Mouse (Mus musculus) B cell, adult 2 months (primary cell): ENCODE results near the gene Pgf.

ENCODE experiments used
- DNase-seq, 2 experiments: peaks; one replicate each; pipeline ENCODE4 v3.0.0; 2022

The Pgf gene

DNA sequence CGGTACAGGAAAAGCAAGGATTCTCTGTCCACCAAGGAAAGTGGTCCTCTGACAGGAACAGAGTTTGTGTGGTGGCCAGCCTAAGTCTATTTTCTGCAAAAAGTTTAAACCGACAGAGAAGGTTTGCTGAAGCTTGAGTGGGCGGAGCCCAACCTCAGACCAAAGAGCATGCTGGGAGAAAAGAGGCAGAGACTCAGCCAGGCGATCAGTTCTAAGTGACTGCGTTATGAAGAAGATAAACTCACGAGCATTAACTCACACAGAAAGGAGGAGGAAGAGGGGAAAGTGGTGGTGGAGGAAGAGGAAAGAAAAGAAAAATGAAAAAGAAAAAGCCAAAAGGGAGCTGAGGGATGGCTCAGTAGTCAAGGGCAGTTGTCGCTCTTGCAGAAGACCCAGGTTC is 12.7 kb upstream of the Pgf start:
- DNase-seq, result no peak

DNA sequence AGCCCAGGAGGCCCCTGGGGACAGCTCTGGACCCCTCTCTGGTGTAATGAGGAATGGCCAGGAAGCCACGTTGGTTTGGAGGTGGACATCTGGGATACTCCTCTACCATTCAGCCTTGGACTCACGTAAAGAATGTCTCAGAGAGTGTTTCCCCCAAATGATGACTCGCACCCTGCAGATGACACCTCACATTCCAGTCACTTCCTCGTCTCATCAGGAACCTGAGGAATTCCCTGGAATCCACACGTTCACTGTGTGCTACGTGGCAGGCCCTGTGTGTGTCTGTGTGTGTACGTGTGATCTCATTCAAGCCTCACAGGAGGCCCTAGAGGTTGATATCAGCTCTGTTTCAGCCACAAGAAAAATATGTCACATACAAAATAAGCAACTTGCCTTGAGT is 8.8 kb upstream of the Pgf start:
- DNase-seq, result no peak

DNA sequence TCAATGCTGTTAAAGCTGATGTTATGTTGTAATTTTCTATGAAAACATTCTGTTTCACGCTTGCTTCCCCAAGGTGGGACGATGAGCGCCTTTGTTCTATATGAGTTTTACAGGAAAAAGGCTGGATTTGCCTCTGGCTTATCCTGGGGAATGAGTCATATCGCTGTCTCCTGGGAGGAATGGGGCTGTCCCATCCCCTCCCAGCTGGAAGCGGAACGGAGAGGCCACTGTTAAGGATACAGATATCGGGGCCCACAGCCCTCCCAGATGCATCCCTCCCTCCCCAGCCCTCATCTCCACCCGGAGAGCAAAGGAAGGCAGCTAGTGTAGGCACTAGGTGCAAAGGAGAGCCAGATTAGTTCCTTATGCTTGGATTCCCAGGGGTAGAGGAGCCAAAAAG is 8.2 kb upstream of the Pgf start:
- no peak for DNase-seq

DNA sequence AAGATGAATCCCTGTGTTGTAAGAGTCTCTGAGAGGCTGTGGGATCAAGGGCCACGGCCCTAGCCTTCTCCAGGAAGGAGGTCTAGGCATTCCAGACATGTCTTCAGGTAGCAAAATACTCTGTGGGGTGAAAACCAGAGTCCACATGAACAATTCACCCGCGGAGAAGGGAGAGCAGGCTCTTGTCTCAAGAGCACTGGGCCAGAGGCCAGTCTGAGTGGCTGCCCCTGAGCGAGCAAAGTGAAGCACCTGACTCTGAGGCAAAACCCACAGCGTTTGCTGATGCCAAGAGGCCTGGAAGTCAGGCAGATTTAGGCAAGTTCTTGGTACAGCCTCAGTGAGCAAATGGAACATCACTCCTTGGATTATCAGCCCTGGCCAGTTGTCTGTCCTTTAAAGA is 6.5 kb upstream of the Pgf start:
- no peak for DNase-seq

DNA sequence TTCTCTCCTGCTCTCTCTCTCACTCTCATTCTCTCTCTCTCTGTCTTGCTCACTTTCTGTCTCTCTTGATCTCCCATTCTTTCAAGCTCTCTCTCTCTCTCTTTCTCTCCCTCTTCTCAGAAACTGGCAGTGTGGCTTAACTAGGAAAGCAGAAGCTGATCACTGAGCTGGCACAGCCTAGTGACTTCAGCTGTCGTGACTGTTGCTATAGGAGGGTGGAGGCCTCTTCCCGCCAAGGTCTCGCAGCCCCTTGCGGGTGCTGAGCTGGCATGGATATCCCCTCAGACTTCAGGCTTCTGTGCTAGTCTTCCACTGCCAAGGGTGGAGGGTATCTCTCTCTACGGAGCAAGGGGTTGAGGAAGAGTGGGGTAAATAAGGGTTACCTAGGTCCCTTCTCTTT is 5.3 kb upstream of the Pgf start:
- no peak for DNase-seq

DNA sequence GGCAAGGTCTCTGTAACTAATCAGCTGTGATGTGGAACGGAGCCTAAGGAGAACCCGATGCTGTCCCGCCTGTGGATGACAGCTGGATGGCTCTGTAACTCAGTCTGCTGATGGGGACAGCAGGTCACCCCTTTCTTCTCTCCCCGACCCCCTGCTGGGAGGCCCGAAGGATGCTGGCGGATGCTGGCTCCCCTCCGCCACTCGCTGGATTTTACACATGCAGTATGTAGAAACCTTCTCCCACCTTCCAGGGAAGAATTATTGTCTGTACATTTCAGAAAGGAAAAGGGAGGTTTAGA is 4.7 kb upstream of the Pgf start:
- DNase-seq, result no peak

DNA sequence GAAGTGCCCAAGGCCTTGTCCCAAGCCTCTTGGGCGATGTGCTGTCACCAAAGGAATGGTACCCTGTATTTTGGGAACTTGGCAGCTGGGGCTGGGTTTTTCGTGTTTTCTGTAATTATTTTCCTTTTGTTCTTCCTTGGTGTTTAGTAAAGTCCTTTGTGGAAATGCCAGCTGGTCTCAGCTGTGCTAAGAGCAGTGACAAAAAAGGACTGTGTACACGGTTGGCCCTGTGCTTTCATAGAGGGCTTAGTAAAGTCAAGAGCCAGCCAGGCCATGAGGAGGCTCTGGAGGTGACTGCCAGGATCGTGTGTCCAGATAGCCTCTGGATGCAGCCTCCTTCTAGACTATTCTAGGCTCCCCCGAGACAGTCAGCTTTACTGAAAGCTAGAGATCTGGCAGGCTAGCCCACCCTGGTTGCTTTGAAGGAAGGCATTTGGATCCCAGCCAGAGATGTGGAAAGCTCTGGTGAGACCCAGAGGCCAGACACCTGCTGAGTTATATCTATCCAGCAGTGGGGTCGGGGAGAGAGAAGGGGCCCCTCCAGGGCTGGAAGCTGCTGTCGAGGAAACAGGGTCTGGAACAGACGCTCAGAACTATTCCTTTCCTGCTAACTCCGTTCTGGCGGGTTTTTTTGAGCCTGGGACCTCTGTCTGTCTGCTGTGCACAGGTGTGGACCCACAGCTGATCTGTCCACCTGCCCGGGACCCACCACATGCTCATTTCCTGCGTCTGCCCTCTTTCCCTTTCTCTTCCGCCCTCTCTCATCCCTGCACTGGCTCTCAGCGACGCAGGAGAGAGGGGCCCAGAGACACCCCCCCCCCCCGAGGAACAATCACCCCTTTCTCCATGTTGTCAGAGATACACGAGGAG is 4.1 kb upstream of the Pgf start:
- no peak for DNase-seq

DNA sequence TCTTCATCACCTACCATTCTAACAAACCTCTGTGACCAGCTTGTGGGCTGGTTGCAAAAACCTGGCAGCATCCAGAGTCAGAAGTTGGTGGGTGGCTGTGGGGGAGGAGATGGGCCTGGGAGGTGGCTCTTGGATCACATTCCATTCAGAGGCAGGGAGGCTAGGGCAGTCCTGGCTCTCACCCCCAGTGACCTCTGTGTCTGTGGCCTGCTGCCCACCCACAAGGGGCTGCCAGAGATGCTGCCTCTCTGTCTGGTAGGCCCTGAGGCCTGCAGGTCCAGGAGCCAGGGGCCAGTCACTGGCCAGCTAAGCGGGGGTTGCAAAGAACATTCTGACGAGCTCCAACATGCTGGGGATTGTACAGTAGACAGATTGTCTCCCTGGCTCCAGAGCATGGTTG is 704 bp upstream of the Pgf start:
- no peak for DNase-seq

DNA sequence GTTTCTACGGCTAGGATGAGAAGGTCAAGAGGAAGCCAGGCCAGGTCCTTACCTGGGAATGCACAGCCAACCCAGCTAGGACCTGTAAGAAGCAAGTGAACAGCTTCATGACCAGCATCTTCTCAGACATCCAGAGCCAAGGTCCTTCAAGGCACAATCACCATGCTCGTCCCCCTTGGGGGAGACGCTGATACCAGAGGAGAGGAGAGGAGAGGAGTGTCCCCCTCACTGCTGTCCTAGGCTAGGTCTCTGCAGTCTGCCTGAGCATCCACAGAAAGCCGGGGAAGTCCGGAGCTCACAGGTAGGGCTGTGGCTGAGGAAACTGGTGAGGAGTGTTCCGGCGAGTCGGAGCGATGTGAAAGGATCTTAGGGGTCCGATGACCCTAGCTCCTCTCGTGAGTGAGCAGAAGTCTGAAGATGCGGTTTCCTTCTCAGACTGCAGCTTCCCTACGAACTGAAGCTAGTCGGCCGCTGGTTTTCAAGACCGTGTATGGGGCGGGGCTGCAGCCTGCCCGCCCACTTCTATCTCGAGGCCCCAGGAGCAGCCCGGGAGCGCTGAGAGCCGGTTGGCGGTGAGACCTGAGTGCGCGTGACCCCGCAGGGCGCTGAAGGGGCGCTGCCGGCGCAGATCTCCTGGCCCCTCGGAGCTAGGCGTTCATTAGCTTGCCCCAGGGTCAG is 605 bp downstream of the Pgf start:
- peak; percentile 48 to 51 for DNase-seq

DNA sequence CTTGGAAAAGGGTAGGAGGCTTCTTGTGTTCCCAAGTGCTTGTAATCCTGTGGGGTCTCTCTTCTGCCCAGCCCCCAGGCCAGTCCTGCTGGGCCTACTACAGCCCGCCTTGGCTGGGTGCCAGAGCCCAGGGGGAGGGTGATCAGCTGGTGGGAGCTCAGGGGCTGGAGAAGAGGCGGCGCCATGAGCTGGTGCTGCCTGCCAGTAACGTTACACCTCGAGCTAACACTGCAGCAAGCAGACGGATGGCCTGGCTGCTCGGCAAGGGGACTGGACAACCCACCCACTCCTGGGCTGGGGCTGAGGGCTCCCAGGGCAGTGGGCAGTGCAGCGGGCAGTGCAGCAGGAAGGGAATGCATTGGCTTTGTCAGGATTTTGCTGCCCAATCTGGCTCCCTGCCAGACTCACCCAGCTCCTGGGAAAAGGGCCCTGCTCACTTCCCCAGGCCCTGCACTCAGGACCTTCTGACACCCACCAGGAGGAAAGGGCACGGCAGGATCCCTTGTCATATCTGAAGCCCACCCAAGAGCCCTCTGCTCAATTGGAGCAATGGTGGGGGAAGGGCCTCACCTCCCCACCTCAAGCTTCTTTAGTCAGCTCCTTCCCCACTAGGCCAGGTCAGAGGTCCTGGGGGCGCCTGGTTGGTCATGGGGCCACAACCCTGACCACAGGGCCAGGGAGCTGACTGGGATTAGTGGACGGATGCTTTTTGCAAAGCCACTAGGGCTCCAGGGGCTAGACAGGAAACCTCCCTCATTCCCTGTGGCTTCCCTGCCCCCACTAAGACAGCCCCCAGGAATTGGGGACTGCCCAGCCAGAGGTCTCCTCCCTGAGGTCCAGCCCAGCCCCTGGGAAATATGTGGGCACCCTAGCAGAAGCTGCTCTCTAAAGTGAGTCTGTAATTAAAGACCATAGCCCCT is 1.4 kb downstream of the Pgf start:
- no peak for DNase-seq

DNA sequence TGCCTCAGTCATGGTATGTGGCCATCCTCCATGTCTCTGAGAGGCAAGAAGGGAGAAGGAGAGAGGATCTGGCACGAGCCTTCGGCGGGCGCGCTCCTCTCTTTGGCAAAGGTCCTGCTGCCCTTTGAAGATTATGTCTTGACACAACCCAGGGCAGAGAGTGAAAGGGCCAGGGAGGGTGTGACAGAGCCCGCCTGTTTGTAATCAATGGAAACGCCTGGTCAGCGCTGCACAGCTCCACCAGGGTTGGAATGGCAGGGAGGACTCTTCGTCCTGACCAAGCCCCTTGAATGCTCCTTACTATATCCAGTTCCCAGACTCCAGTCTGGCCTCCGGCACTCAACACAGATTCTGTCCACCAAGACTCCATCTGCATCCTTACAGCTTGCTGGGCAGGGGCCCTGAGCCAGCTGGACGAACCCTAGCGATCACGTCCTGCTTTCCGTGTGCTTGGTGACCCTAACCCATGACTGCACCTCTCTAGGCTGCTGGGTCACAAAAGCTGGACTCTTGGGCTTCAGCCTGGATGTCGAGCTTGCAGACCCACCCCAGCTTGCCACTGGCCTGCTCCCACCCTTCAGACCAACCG is 2.4 kb downstream of the Pgf start:
- DNase-seq, result no peak

DNA sequence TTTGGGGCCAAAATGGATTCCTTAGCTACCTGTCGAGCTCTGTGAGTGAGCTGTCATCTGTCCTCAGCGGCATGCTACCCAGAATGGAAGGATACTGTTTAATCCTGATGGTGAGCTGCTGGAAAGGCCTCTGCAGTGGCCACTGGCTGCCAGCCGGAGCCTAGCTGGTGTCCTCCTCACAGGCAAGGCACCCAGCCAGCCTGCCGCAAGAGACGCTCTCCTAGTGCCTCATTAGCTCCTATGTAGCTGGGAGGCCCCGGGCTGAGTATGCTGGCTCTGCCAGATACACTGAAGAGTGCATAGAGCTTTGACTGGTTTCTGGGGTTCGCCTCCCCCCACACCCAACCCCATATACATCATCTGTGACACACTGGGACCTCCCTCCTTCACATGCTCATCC is 3.6 kb downstream of the Pgf start:
- DNase-seq, result no peak

DNA sequence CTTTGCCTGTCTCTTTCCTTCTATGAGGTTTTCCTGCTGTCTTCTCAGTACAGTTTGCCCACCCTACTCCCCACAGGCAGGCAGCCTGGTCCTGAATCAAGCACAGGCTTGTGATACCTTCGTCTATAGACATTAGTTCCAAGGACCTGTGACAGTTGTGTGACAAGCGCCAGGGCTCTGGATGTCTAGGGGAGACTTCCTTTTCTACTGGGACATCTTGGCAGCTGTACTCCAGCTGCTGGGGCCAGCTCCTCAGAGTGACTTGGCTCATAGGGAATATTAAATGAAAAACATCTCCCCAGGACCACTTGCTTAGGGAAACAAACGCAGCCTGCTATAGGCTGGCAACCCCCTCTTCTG is 6.7 kb downstream of the Pgf start:
- no peak for DNase-seq

DNA sequence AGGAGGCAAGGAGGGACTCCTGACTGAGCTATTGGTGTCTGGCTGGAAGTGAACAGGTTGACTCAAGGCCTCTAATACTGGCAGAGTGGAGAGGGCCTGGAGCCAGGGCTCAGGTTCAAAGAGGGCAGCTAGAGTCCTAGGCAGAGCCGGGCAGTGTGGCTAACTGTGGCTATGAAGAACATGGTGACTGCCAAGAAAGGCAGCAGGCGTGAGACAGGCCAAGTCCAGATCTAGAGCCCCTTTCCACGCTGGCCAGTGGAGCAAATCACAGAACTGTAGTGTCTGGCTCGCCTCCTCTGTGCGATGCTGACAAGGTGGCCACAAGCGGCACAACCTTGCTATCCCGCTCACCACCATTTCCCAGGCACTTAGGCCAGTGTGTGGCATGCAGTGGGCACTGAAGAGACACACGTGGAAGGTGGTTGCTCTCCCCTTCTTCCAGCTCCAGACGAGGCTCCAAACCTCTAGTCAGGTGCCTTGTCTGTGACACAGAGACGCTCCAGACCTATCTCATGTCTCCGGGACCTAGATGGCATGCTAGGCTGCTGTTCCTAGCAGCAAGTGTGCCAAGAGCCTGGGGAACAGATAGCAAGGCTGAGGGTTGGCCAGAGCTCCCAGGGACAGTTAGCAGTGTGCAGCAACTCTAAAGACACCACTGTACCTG is 7.2 kb downstream of the Pgf start:
- DNase-seq, result no peak

DNA sequence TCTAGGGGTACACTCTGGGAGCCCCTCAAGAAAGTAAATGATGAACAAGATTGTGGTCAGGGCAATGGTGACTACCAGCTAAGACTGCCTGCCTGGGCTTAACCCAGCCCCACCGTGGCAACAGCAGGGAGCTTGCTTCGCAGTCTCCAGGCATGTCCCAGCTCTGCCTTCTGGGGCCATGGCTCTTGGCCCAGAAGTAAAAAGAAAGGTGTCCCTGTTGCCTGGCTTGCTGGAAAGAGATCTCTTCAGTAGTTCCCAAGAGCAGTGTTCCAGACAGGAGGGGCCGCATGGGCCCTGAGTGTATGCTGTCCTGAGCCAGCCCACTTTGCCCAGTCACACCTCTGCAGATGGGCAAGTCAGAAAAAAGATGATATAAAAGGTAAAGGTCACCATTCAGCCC is 7.7 kb downstream of the Pgf start:
- no peak for DNase-seq

DNA sequence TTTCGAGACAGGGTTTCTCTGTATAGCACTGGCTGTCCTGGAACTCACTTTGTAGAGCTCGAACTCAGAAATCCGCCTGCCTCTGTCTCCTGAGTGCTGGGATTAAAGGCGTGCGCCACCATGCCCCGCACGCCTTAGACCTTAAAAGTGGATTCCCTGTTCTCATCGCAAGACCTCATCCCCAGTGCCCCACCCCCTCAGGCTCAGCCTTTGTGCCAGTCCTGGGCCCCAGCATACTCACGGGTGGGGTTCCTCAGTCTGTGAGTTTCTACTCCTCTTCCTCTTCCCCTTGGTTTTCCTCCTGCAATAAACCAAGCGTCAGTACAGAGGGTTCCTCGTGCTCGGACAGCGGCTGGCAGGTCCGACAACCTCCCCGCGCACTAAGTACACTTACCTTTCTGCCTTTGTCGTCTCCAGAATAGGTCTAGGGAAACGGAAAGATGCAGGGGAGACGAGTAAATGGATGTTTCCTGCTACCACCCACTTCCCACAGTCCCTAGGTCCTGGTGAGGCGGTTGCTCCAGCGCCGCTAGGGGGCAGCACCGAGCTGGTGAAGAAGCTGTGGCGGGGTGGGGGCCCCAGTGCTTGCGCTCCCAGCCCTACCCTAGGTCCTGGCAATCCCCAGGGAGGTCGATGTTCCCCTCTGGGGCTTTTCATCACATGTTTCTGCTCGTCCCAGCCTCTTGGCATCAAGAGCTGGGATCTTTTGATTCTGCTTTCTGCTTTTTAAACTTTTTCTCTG is 8.3 kb downstream of the Pgf start:
- DNase-seq, result peak; percentile 90

DNA sequence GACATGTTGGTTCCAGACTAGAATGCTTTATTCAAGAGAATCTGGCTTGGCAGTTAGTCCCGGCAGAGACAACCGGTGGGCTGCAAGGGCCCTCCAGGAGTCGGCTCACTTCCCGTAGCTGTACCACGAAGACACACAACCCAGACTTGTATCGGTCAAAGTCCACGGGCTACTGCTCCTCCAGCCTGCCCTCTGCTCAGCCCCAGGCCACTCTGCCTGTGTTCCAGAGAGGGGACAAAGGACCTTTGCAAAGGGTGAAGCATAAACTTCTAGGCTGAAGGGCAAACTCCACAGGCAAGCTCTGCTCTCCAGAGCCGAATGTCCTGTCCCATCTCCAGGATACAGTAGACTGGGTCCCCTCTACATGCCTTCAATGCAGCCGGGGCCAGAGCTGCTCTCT is 11.0 kb downstream of the Pgf start:
- DNase-seq, result no peak

DNA sequence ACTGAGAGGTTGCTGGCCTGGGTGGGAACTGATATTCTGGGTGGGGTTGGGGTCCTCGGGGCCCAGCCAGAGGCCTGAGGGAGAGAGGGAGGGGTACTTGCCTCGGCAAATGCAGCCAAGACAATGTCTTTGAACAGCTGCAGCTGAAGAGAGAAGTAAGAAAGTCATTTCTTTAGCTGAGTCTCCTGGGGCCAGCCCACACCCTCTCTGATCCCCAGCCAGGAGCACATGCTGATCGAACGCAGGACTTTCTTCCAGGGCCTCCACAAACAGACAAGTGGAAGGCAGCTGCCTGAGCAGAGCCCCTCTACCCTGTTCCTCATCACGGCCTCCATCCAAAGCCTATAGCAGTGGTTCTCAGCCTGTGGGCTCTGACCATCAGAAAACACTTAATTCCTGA is 12.6 kb downstream of the Pgf start:
- DNase-seq, result no peak

DNA sequence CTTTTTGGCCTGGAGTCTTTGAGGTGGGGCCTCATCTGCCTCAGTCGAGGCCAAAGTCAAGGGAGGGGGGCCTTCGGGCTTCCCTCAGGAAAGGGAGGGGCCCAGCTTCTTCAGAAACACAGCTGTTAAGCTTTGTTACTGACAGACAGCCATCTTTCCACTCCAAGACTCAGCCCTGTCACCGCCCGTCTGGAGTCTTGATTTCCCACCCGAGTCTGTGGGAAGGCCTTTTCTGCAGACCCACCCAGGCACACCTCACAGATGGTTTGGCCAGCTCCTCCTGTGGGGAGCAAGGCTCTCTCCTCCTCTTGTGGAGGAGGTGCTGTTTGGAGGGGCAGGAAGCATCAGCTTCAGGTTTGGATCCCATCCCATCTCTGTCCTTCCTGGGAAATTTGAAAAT is 18.0 kb downstream of the Pgf start:
- DNase-seq, result no peak

DNA sequence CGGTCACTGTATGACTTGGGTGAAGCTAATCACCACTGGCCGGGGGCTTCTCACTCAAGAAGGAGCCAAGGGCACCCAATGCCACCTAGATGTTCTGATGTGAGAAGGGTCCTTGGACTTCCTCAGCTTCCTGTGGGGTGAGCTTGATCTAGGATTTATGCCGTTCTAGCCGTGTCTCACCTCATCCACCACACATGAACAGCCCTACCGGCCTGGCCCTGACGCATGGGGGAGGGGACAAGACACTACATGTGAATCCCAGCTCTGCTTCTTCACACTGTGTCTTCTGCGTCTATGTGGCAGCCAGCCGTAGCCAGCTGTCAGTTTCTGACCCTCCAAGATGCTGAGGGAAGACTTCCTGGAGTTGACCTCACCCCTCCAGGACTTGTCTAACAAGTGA is 18.8 kb downstream of the Pgf start:
- no peak for DNase-seq

DNA sequence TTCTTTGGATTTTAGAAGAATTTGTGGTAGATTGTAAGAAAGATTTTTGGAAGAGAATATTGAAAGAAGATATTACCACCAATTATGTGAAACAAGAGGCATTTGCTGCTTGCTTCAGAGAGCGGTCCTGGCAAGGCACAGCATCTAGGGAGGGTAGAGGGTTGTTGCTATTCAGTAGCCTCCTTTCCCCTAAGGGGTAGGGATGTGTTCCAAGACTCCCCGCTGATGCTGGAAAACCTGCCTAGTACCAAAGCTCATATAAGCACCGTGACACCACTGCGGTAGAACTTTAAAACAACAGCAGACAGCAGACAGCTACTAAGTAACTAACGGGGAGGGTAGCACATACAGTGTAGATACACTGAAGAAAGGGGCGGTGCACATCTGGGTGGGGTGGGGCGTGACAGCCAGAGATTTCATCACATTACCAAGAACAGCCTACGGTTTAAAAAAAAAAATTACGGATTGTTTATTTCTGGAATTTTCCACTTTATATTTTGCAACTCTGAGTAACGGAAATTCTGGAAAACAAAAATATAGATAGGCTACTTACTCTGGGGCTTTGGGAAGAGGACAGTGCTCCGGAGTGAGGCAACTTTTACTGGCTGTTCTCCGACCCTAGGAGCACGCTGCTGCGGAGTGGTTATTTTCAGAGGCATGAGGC is 19.7 kb downstream of the Pgf start:
- no peak for DNase-seq

DNA sequence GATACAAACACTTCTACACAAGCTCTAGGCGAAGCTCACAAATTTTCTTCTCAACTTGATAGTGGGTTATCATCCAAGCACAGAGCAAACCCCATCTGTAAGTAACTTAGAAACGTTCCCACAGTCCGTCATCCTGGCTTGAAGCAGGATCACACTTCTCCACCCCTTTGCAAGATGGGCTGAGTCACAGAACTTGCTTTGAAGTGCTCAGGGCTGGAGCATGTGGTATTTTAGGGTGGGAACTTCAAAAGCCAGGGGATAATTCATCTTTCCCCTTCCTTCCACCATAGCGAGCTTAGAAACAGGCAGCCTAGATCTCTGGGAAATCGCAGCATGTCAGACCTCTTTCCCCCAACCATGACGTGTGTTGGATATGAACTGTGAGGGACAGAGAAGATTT is 21.3 kb downstream of the Pgf start:
- no peak for DNase-seq
